Mouse (Mus musculus) ES-Bruce4 (cell line): ENCODE results near the gene Klrb1b. TPM values are rescaled to one million over a fixed set of nuclear protein-coding genes. Genes with fewer than 3 reads are reported as not detected.
A peak's percentile ranks its signal among the peaks of the same experiment; 100 is the strongest.
"Not testable (repeated sequence)": the region's sequence is repeated elsewhere in the genome, so short reads cannot be mapped to it uniquely, and the experiment has no call there.

Source experiments
- H3K27ac ChIP-seq: 2 replicates; pipeline ENCODE4 v1.5.1; 2012; ENCODE audit warnings: low read length, inconsistent platforms; ENCODE audit not compliant: insufficient read depth
- H3K27me3 ChIP-seq: 2 replicates; pipeline ENCODE4 v1.6.1; 2012; ENCODE audit warnings: mild to moderate bottlenecking, low read length, inconsistent platforms; ENCODE audit not compliant: control insufficient read depth, poor library complexity, insufficient read depth, severe bottlenecking
- H3K36me3 ChIP-seq: 2 replicates; pipeline ENCODE4 v1.6.1; 2012; ENCODE audit warnings: inconsistent platforms, mild to moderate bottlenecking, low read length, moderate library complexity; ENCODE audit not compliant: control insufficient read depth, poor library complexity, insufficient read depth, severe bottlenecking
- H3K4me1 ChIP-seq: one replicate; pipeline ENCODE4 v1.8.1; 2011; ENCODE audit warnings: low read length; ENCODE audit not compliant: control insufficient read depth, insufficient read depth
- H3K4me3 ChIP-seq: 2 replicates; pipeline ENCODE4 v1.5.1; 2011; ENCODE audit warnings: low read depth, mild to moderate bottlenecking, low read length
- H3K9ac ChIP-seq: 2 replicates; pipeline ENCODE4 v1.6.1; 2012; ENCODE audit warnings: low read depth, mild to moderate bottlenecking, inconsistent platforms; ENCODE audit not compliant: poor library complexity, severe bottlenecking
- H3K9me3 ChIP-seq: replicated peaks from 2 replicates; pipeline ENCODE4 v1.6.1; 2012; ENCODE audit warnings: mild to moderate bottlenecking, low read length, inconsistent platforms; ENCODE audit not compliant: control insufficient read depth, poor library complexity, insufficient read depth, severe bottlenecking
- CTCF ChIP-seq: IDR thresholded peaks from one replicate; pipeline ENCODE4 v1.8.1; 2011; ENCODE audit warnings: low read depth, low read length
- EP300 ChIP-seq: IDR thresholded peaks from 2 replicates; pipeline ENCODE4 v1.6.1; 2011; ENCODE audit warnings: low read depth, low read length; ENCODE audit not compliant: insufficient read depth
- POLR2A ChIP-seq: IDR thresholded peaks from one replicate; pipeline ENCODE4 v1.8.1; 2011; ENCODE audit warnings: low read length; ENCODE audit not compliant: insufficient read depth
- polyA plus RNA-seq: library from polyadenylated mRNA; stranded (reverse); fragments of >200 nt; gene quantifications from 2 replicates; pipeline ENCODE4 v1.2.4, GENCODE M21; 2011; ENCODE audit warnings: low read depth; ENCODE audit not compliant: missing spikeins, insufficient read depth, insufficient read length

Gene Klrb1b
- polyA plus RNA-seq, 1 experiment: not detected

- not testable (repeated sequence) for H3K27ac ChIP-seq, H3K4me3 ChIP-seq, H3K4me1 ChIP-seq, H3K27me3 ChIP-seq, H3K36me3 ChIP-seq, H3K9ac ChIP-seq
- peak; percentile 39 for TF ChIP-seq CTCF
- H3K9me3 ChIP-seq: peaks cover 16% of the 10 kb centered on the region
Measured at GRCm38 (mm10) chr6:128804823-128805640, 21.1 kb downstream of the Klrb1b start.

- Histone ChIP-seq H3K9ac (no peak overlapping the region), H3K4me3 (peak overlapping the region; percentile 67), H3K4me1 (no peaks in the 10 kb centered on the region), H3K36me3 (no peaks in the 10 kb centered on the region), H3K27ac (no peak overlapping the region), H3K27me3 (no peaks in the 10 kb centered on the region), H3K9me3 (peaks cover 2% of the 10 kb centered on the region; the same call in 1 of the 2 replicates)
- TF ChIP-seq EP300 (no peak), CTCF (peak; percentile 75)
Measured at GRCm38 (mm10) chr6:128802999-128803857, 22.9 kb downstream of the Klrb1b start.

- no peak for TF ChIP-seq EP300
- TF ChIP-seq CTCF: no peak
- TF ChIP-seq POLR2A: no peak
- Histone ChIP-seq H3K4me1 (no peaks in the 10 kb centered on the region), H3K27ac (no peak overlapping the region), H3K27me3 (no peaks in the 10 kb centered on the region), H3K9ac (peak overlapping the region; percentile 13; the same call in 1 of the 2 replicates), H3K9me3 (no peaks in the 10 kb centered on the region; the same call in 1 of the 2 replicates), H3K36me3 (no peaks in the 10 kb centered on the region), H3K4me3 (peak overlapping the region; percentile 67)
Measured at GRCm38 (mm10) chr6:128802557-128802956, 23.6 kb downstream of the Klrb1b start.

GRCm38 (mm10) chr6:128800696-128801095, 25.4 kb downstream of the Klrb1b start:
- not testable (repeated sequence) for H3K27me3 ChIP-seq, H3K27ac ChIP-seq, H3K9me3 ChIP-seq, H3K4me1 ChIP-seq, H3K4me3 ChIP-seq, H3K36me3 ChIP-seq, H3K9ac ChIP-seq

GRCm38 (mm10) chr6:128799896-128800270, 26.2 kb downstream of the Klrb1b start:
- Histone ChIP-seq H3K9me3 (no peaks in the 10 kb centered on the region), H3K27me3 (no peaks in the 10 kb centered on the region), H3K4me1 (no peaks in the 10 kb centered on the region), H3K36me3 (no peaks in the 10 kb centered on the region), H3K9ac (peak overlapping the region; percentile 69; the same call in 1 of the 2 replicates), H3K27ac (no peak overlapping the region), H3K4me3 (peak overlapping the region; percentile 41)
- no peak for TF ChIP-seq CTCF
- TF ChIP-seq EP300: no peak
- TF ChIP-seq POLR2A: no peak
